Mouse (Mus musculus) erythroblast, embryonic 14.5 days (primary cell): ENCODE measurements around the gene Jmjd1c.

Experiments
- GATA1 ChIP-seq: IDR thresholded peaks from 2 replicates; pipeline ENCODE4 v1.6.1; 2012; ENCODE audit warnings: low read length, inconsistent platforms, mixed read lengths
- TAL1 ChIP-seq: IDR thresholded peaks from 3 replicates; pipeline ENCODE4 v1.6.1; 2012; ENCODE audit warnings: low read length, inconsistent platforms, mixed read lengths

DNA sequence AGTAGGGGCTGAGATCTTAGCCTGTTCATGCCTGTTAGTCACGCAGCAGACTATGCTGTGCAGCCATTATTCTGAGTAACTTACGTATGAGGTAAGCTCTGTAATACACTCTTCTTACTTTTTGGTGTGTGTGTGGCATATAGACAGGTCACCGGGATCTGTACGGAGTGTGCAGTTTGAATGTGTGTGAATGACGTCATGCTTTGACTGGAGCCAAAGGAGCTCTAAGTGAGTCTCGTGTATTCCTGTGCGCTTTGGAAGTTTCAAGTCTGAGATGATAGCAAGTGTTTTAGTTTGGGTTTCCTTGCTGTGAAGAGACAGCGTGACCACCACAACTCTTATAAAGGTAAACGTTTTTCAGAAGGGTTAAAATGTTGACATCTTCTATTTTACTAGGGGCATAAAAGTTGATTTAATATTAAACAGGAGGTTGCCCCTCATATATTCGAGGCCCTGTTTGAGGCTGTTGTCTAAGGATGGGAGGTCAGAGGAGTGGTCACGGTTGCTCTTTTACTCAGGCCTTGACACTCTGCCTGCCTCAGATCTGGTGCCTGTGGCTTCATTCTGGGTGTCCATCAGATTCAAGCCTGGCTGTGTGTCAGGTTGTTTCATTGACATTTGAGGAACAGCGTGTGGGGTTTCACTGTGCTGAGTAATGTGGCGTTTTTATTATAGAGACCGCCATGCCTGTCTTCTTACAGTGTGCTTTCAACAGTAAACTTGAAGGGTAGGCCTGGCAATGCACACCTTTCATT, 15.3 kb downstream of the Jmjd1c start:
- TF ChIP-seq TAL1, result no peak
- no peak for TF ChIP-seq GATA1
